Mouse (Mus musculus) T-helper 2 cell (primary cell): Measurements from ENCODE around the gene Pianp.

Experiments used
- in situ Hi-C: fragments of 300-600 bp; cut with MboI, MseI; formaldehyde crosslinking; loops from one replicate; pipeline ENCODE4 v1.15.1; 2025; ENCODE audit warnings: high pct_unique_total_duplicates

The Pianp gene

GRCm38 (mm10) chr6:124996551-124997501 is at the start of gene Pianp:
Gene Pianp, plus strand, starts transcription at chr6:124996694.
- in situ Hi-C loops: no loop called here

DNA sequence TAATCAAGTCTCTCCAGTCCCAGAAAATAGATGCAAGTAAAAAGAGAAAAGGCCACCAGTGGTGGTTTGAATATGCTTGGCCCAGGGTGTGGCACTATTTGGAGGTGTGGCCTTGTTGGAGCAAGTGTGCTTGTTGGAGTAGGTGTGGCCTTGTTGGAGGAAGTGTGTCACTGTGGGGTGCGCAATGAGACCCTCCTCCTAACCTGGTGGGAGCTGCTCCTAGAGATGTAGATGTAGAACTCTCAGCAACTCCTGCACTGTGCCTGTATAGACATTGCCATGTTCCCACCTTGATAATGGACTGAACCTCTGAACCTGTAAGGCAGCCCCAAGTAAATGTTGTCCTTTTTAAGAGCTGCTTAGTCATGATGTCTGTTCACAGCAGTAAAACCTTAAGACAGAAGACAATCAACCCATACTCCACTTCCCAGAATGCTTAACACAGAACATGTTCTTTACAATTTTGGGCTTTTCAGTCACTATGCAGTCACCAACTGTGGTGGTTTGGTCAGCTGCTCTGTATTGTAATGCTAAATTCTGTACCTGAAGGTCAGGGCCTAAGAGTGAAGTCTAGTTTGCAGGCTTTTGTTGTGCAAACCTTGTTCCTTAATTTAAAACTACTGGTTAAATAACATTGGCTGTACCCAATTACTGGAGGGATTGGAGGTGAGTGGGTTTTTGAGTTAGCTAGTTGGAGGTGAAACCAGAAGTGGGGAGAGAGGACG is 42.3 kb upstream of the Pianp start:
- in situ Hi-C loops: no loop called here

- in situ Hi-C loops: no loop called here
Observed at GRCm38 (mm10) chr6:124955212-124955611, 41.3 kb upstream of the Pianp start.

GRCm38 (mm10) chr6:124958127-124958526 is 38.4 kb upstream of the Pianp start:
- in situ Hi-C loops: no loop called here

DNA sequence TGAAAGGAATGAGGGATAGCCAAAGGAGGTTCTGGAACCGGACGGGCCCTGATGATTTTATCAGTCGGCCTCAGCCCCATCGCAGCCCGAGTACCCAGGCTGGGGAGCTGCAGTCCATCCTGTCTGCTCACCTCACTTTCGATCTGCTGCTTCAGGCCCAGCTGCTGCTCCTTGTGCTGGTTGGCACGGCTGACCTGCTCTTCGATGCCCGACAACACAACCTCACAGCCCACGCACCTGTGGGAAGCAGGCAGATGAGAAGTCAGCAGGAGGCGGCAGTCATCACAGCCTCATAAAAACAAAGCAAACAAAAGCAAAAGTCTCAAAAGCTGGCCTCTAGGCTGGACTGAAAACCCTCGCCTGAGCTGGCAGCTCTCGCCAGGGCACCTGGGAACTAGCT is 36.5 kb upstream of the Pianp start:
- in situ Hi-C loops: no loop called here

DNA sequence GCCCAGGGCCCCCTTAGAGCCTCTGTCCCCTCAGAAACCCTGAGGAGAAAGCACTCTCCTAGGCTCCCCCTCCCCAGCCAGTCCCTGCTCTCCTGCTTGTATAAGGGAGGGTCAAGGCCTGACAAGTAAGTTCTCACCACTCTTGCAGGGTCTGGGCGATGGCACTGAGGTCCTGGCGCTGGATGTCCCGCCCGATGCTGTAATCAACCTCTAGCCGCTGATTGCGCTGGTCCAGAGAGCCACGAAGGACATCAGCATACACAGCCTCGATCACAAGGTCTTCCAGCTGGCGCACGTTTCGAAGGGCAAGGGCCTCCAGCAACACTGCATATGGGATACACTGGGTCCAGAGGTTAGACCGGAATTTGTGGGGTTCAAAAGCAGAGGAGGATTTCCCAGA is 35.5 kb upstream of the Pianp start:
- in situ Hi-C loops: no loop called here

GRCm38 (mm10) chr6:124964638-124965037 is 31.9 kb upstream of the Pianp start:
- in situ Hi-C loops: no loop called here

GRCm38 (mm10) chr6:124965088-124965719 is 31.3 kb upstream of the Pianp start, which contains the start of gene Cops7a:
Gene Cops7a, minus strand, starts transcription at chr6:124965538.
- in situ Hi-C loops: no loop called here

- in situ Hi-C loops: no loop called here
Observed at GRCm38 (mm10) chr6:124965747-124966146, 30.7 kb upstream of the Pianp start.

DNA sequence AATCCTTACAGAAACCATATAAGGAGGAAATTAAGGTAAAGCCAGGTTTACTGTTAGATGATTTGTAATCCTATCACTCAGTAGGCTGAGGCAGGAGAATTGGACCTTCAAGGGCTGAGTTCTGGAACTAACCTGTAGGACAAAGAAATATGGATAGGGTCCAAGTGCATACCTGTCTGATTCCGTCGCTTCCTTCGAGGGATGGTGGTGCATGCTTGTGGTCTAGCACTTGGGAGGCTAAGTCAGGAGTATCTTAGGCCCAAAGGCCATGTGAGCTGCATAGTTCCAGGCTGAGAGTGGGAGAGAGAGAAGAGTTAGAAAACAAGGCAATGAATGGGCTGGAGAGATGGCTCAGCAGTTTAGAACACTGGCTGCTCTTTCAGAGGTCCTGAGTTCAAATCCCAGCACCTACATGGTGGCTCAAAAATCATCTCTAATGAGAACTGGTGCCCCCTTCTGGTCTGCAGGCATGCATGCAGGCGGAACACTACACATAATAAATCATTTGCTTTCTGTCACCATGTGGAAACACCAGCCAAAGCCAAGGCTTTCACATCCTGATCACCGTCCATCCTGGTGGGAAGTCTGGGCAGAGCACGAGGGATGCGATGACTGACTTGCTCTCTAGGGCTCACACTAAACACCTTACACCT is 29.9 kb upstream of the Pianp start:
- in situ Hi-C loops: no loop called here

DNA sequence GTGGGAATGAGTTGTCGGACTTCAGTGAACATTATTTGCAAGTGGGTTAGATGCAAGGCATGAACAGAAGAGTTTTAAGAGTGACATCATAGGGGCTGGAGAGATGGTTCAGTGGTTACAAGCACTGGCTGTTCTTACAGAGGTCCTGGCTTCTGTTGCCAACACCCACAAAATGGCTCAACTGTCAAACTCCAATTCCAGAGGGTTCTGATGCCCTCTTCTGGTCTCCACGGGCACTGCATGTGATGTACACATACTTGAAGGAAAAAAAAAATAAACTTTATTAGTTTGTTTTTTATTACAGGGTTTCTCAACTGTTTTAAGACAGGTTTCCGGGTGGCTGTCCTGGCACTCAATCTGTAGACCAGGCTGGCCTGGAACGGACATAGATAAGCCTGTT is 28.7 kb upstream of the Pianp start:
- in situ Hi-C loops: no loop called here

DNA sequence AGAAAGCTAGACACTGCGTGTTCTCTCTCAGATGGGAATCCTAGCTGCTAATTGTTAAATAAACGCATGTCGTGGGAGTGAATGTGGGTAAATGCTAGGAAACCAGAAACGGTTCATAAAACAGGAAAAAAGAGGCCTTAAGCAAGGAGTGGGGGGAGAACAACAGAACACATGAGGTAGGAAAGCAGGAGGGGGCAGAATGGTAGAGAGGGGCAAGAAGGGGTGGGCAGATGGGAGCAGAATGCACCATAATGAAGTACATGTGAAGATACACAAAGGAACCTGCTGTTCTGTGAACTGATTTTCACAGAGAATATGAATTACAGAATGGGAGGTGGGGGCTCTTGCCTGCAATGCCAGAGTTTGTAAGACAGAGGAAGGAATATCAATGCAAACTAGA is 4.3 kb upstream of the Pianp start:
- in situ Hi-C loops: no loop called here

DNA sequence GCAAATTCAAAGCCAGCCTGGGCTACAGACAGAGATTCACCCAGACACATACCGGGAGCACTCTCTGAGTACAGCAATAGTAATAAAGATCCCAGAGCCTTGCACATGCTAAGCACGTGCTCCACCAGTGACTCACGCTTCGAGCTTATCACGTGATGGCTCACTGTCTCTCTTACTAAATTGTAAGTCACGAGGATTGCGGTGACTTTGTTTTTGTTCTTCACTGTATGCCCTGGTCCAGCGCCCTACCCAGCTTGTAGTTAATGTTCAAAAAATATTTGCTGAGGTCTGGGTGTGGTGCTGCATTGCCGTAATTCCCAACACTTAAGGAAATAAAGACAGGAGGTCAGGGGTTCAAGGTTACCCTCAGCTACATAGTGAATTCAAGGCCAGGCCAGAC is 3.1 kb upstream of the Pianp start:
- in situ Hi-C loops: no loop called here

- in situ Hi-C loops: no loop called here
Observed at GRCm38 (mm10) chr6:124993876-124994275, 2.6 kb upstream of the Pianp start.

GRCm38 (mm10) chr6:124995246-124995645 is 1.2 kb upstream of the Pianp start:
- in situ Hi-C loops: no loop called here

DNA sequence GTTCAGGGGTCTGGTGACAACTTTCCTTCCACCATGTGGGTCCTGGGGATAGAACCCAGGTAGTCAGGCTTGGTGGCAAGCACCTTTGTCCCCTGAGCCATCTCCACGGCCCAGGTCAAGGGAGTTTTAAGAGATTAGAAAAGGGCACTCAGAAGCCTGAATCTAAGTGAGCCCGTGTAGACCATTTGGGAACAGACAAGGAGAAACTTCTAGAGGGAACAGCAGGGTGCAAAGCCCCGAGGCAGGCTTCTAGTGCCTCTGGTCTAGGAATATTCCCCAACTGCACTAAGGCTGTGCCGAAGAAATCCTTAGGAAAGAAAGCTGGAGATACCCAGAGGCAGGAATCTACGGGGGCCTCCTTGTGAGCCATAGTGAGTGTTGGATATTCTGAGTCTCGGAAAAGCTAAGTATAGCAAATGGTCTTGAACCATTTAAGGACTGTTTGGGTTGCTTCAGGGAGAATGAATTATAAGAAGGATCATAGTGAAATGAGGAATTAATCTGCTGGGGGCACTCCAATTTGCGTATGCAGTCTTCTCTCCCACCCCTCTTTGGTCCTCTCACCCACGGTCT is 577 bp upstream of the Pianp start:
- in situ Hi-C loops: no loop called here

GRCm38 (mm10) chr6:124998066-124998465 is 1.6 kb downstream of the Pianp start:
- in situ Hi-C loops: no loop called here

GRCm38 (mm10) chr6:124999091-124999490 is 2.6 kb downstream of the Pianp start:
- in situ Hi-C loops: no loop called here

GRCm38 (mm10) chr6:124999546-124999945 is 3.1 kb downstream of the Pianp start:
- in situ Hi-C loops: no loop called here

GRCm38 (mm10) chr6:125003706-125004105 is 7.2 kb downstream of the Pianp start:
- in situ Hi-C loops: no loop called here

DNA sequence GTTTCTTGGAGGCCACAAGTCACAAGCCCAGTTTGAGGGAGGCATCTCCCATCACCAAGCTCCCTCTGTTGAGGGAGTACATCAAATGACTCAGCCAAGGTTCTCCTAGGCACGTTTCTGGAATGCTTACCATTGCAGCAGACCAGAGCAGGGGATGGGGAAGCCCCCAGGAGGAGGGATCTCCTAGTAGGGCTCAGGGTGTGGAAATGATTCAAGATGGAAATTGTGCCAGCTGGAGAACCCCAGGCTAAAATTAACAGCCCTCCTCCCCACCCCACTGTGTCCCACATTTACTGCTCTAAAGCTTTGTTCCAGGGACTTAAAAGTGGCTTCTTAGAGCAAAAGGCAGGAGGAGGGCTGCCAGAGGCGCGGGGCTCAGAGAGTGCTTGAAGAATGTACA is 8.6 kb downstream of the Pianp start:
- in situ Hi-C loops: loop anchor here (5.0 kb wide), 1 partner anchor 68 kb away; no protein-coding TSS in a partner anchor
